Mouse (Mus musculus): ENCODE data around the gene Swsap1. TPM values are rescaled to one million over a fixed set of nuclear protein-coding genes. Genes with fewer than 3 reads are reported as not detected.

Swsap1 gene
- polyA plus RNA-seq, 1 experiment from 2014 or later = 10.5 TPM

DNA sequence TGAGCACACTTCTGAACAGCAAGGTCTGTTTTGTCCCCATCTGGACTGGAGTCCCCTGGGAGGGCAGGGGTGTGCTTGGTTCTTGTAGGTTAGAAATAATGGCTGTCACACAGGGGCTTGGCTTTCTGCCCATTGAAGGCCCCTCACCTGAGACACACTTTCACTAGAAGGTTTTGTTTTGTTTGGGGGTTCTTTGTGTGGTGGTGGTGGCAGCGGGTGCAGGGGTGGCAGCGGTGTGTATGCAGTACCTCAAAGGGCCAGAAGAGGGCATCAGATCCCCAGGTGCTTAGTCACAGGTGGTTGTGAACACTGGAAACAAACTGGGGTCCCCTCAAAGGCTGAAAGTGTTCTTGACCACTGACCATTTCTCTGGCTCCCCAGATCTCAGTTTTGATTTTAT is 22.4 kb downstream of the Swsap1 start:
- no peaks in the 10 kb centered on the region for H3K27me3 ChIP-seq (replicated peaks)
- H3K27ac ChIP-seq = no peak overlapping the region
- 22% methylated on average over 2 of the region's 2 CpGs for WGBS
- no peaks in the 10 kb centered on the region for H3K4me1 ChIP-seq
- no peak overlapping the region for H3K4me3 ChIP-seq
- H3K9ac ChIP-seq = no peak overlapping the region
- no peak for ATAC-seq (replicated peaks)
- H3K9me3 ChIP-seq = no peaks in the 10 kb centered on the region
- no peak overlapping the region for H3K4me2 ChIP-seq
- H3K36me3 ChIP-seq (replicated peaks) = no peaks in the 10 kb centered on the region

DNA sequence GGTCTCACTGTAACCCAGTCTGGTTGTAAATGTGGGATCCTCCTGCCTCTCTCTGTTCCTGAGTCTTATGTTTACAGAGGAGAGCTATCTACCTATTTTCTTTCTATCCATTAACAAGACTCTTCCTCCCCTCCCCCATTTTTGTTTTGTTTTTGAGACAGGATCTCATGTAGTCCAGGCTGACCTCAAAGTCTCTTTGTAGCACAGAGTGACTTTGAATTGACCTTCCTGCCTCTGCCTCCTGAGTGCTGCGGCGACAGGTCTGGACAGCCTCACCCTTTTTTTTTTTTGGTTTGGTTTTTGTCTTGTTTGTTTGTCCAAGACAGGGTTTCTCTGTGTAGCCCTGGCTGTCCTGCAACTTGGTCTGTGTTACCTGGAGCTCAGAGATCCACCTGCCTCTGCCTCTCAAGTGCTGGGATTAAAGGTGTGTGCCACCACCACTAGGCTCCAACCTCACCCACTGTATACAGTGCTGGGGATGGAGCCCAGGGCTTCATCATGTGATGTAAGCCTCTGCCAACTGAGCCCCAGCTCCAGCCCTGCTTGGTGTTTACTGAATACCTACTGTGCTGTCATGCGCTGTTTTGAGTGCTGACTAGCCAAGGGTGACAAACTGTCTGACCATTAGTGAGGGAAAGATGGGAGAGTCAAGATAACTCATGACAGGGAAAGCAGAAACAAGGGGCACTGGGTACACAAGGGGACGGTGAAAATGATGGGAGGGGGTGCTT is 23.0 kb downstream of the Swsap1 start:
- Histone ChIP-seq H3K9ac (no peak overlapping the region), H3K36me3 (replicated peaks) (no peaks in the 10 kb centered on the region), H3K4me3 (no peak overlapping the region), H3K9me3 (no peaks in the 10 kb centered on the region), H3K4me2 (no peak overlapping the region), H3K27ac (no peak overlapping the region), H3K27me3 (replicated peaks) (no peaks in the 10 kb centered on the region), H3K4me1 (no peaks in the 10 kb centered on the region)
- ATAC-seq (replicated peaks) = no peak
- WGBS = 92% methylated on average over 4 of the region's 4 CpGs

DNA sequence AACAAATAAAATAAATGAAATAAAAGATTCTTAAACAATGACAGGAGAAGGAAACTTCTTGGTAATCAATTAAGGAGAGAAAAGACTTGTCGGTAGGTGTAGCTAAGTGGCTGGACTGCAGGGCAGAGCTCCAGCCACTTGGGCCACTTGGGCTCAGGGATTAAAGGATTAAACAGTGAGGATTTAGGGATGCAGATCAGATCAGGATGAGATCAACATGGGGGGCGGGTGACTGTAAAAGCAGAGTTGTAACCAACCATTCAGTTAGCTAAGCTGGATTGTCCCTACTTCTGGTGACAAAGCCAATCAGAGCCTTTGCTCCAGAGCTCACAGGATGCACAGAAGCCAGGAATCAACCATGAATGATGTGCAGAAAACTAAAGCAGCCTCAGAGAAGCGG is 28.4 kb downstream of the Swsap1 start:
- Histone ChIP-seq H3K27me3 (replicated peaks) (peaks cover 23% of the 10 kb centered on the region), H3K4me2 (no peak overlapping the region), H3K36me3 (replicated peaks) (no peaks in the 10 kb centered on the region), H3K4me1 (peaks cover 13% of the 10 kb centered on the region), H3K27ac (no peak overlapping the region), H3K4me3 (no peak overlapping the region), H3K9me3 (no peaks in the 10 kb centered on the region), H3K9ac (no peak overlapping the region)
- 6% methylated on average over 3 of the region's 3 CpGs for WGBS
- ATAC-seq (replicated peaks) = no peak

DNA sequence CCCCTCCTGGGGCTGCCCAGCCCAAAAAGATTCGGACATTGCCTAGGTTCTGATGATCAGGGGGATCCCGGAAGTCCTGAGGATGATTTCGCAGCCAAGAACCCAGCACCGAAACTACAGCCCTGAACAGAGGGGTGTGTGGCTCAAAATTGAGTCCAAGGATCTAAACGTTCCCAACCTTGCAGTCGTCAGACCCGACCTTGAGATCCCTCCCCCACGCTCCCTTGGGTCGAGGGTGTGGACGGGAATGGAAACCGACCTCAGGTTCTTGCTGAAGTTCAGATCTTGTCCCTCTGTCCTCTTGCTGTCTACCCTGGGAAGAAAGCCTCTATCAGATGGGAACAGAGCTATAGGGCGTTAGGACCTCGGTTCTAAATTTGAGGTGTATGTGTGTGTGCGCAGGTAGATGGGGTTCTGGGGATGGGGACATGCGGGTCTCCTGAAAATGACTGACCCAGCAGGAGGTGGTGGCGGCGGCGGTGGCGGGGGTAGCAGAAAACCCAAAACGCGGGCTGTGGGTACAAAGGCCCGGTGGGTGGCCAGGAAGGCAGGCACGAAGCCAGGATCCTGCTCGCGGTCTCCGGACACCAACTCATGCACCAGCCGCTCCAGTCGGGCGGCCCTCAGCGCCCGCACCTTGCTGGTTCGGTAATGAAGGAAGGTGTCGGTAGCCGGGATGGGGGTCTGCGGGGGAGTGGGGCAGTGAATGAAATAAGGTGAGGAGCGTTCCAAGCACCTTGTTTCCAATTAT is 32.2 kb downstream of the Swsap1 start:
- 8% methylated on average over 36 of the region's 36 CpGs for WGBS
- Histone ChIP-seq H3K4me3 (0 out of 2 replicates have a peak overlapping the region, but pooled peaks have one; percentile 27), H3K27me3 (replicated peaks) (peaks cover 56% of the 10 kb centered on the region), H3K9ac (peak overlapping the region; percentile 10; the same call in 1 of the 2 replicates), H3K36me3 (replicated peaks) (no peaks in the 10 kb centered on the region), H3K4me2 (peak overlapping the region; percentile 56), H3K4me1 (peaks cover 24% of the 10 kb centered on the region), H3K27ac (no peak overlapping the region), H3K9me3 (no peaks in the 10 kb centered on the region)
- ATAC-seq (replicated peaks) = no peak

DNA sequence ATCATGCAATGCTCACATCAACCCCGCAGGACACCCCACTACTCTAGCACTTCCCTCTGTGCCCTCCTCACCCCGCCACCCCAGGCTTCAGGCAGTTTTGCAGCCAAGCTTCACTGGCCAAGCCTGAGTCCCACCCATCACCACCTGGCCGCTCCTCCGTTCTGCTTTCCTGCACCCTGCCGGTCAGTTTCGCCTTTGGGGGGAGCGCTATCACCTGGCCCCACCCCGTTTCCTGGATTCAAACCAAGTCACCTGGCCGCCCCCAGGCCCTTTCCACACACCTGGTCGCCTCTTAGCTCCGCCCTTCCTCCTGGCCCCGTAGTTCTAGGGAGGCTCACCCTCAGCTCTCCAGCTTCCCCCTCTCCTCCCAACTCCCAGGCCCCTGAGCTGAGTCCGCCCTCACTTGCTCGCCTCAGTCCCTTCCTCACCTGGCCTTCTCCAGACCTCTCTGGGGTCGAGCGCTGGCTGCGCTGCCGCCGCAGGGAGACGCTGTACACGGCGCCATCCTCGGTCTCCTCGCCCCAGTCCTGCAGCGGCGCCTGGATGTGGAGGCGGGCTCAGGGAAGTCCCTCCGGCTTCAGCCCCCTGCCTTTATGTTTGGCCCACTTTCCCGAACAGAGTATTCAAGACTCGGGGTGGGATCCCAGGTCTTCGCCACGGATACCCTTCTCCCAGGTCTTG is 33.0 kb downstream of the Swsap1 start:
- 0 out of 2 replicates have a peak, but pooled peaks have one; percentile 40 for ATAC-seq (replicated peaks)
- peaks cover 56% of the 10 kb centered on the region for H3K27me3 ChIP-seq (replicated peaks)
- H3K27ac ChIP-seq = no peak overlapping the region
- peak overlapping the region; percentile 56 for H3K4me2 ChIP-seq
- H3K9ac ChIP-seq = peak overlapping the region; percentile 10; the same call in 1 of the 2 replicates
- H3K4me3 ChIP-seq = peak overlapping the region; percentile 27
- no peaks in the 10 kb centered on the region for H3K9me3 ChIP-seq
- WGBS = under 1% methylated on average over 32 of the region's 32 CpGs
- no peaks in the 10 kb centered on the region for H3K36me3 ChIP-seq (replicated peaks)
- H3K4me1 ChIP-seq = peaks cover 24% of the 10 kb centered on the region

DNA sequence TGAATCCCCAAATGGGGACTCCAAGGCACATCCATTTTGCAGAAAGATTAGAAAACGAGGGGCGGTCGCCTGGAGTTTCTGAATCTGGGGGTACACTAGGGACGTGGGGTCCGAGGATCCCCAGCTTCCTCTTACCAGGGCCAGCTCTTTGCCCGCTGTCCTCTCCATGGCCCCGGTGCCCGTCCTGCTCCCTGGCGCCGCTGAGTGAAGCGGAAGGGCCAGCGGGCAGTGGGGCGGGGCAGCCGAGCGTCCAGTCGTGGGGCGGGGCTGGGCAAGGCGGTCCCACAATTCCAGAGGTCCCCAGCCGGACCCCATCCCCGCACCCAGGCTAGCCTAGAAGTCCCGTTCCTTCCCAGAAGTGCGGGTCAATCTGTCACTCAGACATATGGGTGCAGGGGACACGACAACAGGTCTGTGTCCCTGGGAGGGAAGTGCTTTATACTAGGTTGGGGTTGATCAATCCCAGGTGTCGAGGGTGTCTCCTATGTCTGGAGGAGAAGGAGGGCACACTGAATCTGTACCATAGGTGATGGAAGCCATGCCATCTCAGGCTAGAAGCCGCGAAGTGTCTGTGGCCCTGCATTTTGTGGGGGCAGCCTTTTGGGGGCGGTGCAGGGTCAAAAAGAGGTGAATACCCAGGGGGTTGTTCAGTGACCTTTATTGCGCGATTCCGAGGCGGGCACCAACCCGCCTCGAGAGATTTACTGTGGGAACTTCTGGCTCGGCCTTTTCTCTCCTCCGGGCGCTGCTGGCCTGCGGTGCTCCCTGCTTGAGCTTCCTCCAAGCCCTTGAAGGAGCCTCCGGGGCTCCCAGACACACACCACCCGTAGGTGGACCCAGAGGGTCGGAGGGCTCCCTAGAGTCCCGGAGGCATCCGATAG is 33.9 kb downstream of the Swsap1 start, which contains the start of gene Rgl3:
Gene Rgl3 (minus strand): TSS at position 217 of the 881 bp plus-strand sequence.
- ATAC-seq (replicated peaks) = peak; percentile 24; the same call in 1 of the 2 replicates
- peaks cover 24% of the 10 kb centered on the region for H3K4me1 ChIP-seq
- peak within 1 kb of the TSS; percentile 10; the same call in 1 of the 2 replicates for H3K9ac ChIP-seq
- peaks cover 56% of the 10 kb centered on the region for H3K27me3 ChIP-seq (replicated peaks)
- peak within 1 kb of the TSS; percentile 27 for H3K4me3 ChIP-seq
- H3K36me3 ChIP-seq (replicated peaks) = no peaks in the 10 kb centered on the region
- H3K9me3 ChIP-seq = no peaks in the 10 kb centered on the region
- peak within 1 kb of the TSS; percentile 56 for H3K4me2 ChIP-seq
- H3K27ac ChIP-seq = no peak within 1 kb of the TSS
- 1% methylated on average over 42 of the region's 42 CpGs for WGBS

DNA sequence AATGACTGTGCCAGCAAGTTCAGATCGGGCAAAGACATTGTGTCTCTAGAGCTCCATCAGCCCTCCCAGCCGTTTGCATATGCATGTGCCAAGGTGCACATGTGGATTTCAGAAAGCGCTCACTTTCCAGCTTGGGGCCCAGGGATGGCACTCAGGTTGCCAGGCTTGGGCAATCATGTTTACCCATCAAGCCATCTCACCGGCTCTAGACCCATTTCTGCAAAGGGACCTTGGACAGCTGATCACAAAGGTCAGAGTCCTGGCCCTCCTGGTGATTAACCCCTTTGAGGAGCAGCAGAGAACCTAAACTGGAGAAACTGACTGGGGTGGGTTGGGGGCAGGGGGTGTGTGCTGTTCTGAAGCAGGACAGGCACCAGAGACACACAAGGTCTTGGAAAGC is 36.7 kb downstream of the Swsap1 start:
- H3K9ac ChIP-seq = no peak overlapping the region
- H3K4me2 ChIP-seq = no peak overlapping the region
- no peaks in the 10 kb centered on the region for H3K9me3 ChIP-seq
- peaks cover 24% of the 10 kb centered on the region for H3K4me1 ChIP-seq
- 79% methylated on average over 4 of the region's 4 CpGs for WGBS
- no peak overlapping the region for H3K4me3 ChIP-seq
- H3K36me3 ChIP-seq (replicated peaks) = no peaks in the 10 kb centered on the region
- H3K27me3 ChIP-seq (replicated peaks) = peaks cover 49% of the 10 kb centered on the region
- no peak overlapping the region for H3K27ac ChIP-seq
- ATAC-seq (replicated peaks) = no peak

DNA sequence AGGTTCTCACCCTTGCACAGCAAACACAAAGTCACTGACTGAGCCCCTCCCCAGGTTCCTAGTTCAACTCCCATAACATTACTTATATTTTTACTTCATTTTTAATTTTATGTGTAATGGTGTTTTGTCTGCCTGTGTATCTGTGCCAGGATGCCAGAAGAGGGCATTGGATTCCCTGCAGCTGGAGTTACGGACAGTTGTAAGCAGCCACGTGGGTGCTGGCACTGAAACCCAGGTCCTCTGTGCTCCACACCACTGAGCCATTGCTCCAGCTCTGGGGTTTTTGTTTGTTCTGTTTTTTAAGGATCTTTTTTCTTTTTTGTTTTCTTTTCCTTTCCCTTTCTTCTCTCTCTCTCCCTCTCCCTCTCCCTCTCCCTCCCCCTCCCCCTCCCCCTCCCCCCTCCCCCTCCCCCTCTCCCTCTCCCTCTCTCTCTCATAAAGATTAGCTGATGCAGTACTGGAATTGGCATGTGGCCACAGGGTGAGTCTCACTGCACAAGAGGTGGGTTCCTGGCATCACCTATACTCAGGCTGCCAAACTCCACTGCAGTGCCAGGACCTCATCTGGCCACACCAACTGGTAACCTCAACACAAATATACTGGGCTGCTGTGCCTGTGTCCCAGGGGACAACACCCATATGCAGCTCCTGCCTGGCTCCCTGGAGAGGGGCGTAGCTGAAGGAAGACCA is 40.8 kb downstream of the Swsap1 start:
- no peak for ATAC-seq (replicated peaks)

DNA sequence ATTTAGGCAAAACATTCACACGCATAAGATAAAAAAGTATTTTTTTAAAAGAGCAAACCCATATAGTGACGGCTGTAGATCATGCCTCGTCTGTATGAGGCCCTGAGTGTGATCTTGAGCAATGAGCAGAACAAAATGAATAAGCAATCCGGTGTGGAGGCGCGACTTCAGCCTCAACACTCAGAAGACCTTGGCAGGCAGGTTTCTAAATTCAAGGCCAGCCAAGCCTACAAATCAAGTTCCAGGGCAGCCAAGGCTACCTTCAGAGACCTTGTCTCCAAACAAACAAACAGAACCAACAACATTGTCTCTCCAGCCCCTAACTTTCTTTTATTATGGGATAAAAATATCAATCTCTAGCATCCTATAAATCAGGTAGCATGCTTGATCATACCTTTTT is 44.7 kb downstream of the Swsap1 start:
- 95% methylated on average over 6 of the region's 6 CpGs for WGBS
- H3K9me3 ChIP-seq = no peaks in the 10 kb centered on the region
- H3K4me1 ChIP-seq = peaks cover 30% of the 10 kb centered on the region
- no peak for ATAC-seq (replicated peaks)
- H3K4me3 ChIP-seq = no peak overlapping the region
- H3K27ac ChIP-seq = no peak overlapping the region
- H3K36me3 ChIP-seq (replicated peaks) = peaks cover 6% of the 10 kb centered on the region; the same call in 1 of the 2 replicates
- H3K9ac ChIP-seq = no peak overlapping the region
- H3K27me3 ChIP-seq (replicated peaks) = no peaks in the 10 kb centered on the region
- no peak overlapping the region for H3K4me2 ChIP-seq

More for the DNA sequence above, 40.8 kb downstream of the Swsap1 start:
- Histone ChIP-seq H3K4me2 (no peak overlapping the region), H3K4me1 (no peaks in the 10 kb centered on the region), H3K9me3 (no peaks in the 10 kb centered on the region), H3K27ac (no peak overlapping the region), H3K27me3 (replicated peaks) (peaks cover 8% of the 10 kb centered on the region), H3K4me3 (no peak overlapping the region), H3K36me3 (replicated peaks) (no peaks in the 10 kb centered on the region), H3K9ac (no peak overlapping the region)
- 82% methylated on average over 3 of the region's 3 CpGs for WGBS

DNA sequence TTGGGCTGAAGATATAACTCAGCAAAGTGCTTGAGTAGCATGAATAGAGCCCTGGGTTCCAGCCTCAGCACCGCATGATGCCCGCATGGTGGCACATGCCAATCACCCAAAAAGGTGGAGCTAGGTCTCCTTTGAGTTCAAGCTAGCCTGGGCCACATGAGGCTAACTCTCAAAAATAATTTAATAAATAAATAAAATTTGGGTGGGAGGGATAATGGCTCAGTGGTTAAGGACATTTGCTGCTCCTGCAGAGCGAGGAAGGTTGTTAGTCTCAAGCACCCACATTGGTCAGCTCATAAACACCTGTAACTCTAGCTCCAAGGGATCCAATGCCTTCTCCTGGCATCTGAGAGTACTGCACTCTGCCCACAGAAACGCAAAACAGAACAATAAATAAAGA is 46.1 kb downstream of the Swsap1 start:
- ATAC-seq (replicated peaks) = no peak
- WGBS = 86% methylated on average over 4 of the region's 4 CpGs
- Histone ChIP-seq H3K4me3 (peak overlapping the region; percentile 77), H3K27me3 (replicated peaks) (no peaks in the 10 kb centered on the region), H3K4me2 (peak overlapping the region; percentile 58; the same call in 1 of the 2 replicates), H3K27ac (0 out of 2 replicates have a peak overlapping the region, but pooled peaks have one; percentile 66), H3K9ac (no peak overlapping the region), H3K4me1 (peaks cover 41% of the 10 kb centered on the region), H3K9me3 (no peaks in the 10 kb centered on the region), H3K36me3 (replicated peaks) (peaks cover 6% of the 10 kb centered on the region; the same call in 1 of the 2 replicates)
